Mouse (Mus musculus) liver, postnatal 0 days (tissue): ENCODE data around the gene Trmt1.

ENCODE experiments used
- CTCF ChIP-seq: sonication (generic); IDR thresholded peaks from 2 replicates; pipeline ENCODE4 v1.5.1; 2016; ENCODE audit warnings: antibody characterized with exemption, low read depth
- EP300 ChIP-seq: IDR thresholded peaks from 2 replicates; pipeline ENCODE4 v1.6.1; 2016; ENCODE audit warnings: antibody characterized with exemption, low read depth, mild to moderate bottlenecking

DNA sequence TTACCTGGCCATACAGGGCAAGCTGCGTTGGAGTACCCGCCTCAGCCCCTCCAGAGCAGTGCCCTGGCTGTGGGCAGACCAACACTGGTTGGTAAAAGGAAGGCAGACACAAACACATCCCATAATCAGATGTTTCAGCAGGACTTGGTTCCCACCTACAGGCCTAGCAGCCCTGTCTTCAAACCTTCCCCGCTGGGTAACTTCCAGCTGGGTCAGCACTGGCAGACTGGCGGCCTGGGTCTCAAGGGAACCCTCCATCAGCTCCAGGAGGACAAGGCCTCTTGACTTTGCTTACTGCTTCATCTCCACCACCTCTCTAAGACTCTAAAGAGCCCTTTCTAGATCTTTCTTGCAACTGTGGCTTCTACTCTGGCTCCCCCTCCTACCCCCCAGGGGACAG, 50.4 kb downstream of the Trmt1 start:
- TF ChIP-seq EP300 (no peak), CTCF (no peak)
